Mouse (Mus musculus): Measurements from ENCODE around the gene Ddrgk1. TPM values are rescaled to one million over a fixed set of nuclear protein-coding genes. Genes with fewer than 3 reads are reported as not detected.

Gene Ddrgk1
- total RNA-seq, 2 experiments from 2014 or later = 145 to 155 TPM

Other genes starting within 250 kb of the Ddrgk1 start
- 10 to 100 TPM; 57.5 to 58.1 TPM for gene Vps16, start 240.3 kb downstream of the Ddrgk1 start, total RNA-seq (2021)
- 10 to 100 TPM; 12.3 to 14.3 TPM for gene Pced1a, start 240.0 kb downstream of the Ddrgk1 start, total RNA-seq (2021)
- 100 to 1,000 TPM in 1 of 2 experiments, 10 to 100 TPM in 1; 92.2 to 106 TPM for gene Ptpra, start 214.4 kb downstream of the Ddrgk1 start, total RNA-seq (2021)
- gene Mrps26, start 100.9 kb downstream of the Ddrgk1 start, total RNA-seq (2021) = 10 to 100 TPM; 69.8 to 74.0 TPM
- not detected for gene Oxt, start 88.5 kb downstream of the Ddrgk1 start, total RNA-seq (2021)
- not detected for gene Avp, start 82.1 kb downstream of the Ddrgk1 start, total RNA-seq (2021)
- gene Fastkd5, start 34.6 kb downstream of the Ddrgk1 start, total RNA-seq (2021) = 10 to 100 TPM; 12.0 to 12.6 TPM
- gene Ubox5, start 34.6 kb downstream of the Ddrgk1 start, total RNA-seq (2021) = 1 to 10 TPM; 5.5 to 5.6 TPM
- gene Lzts3, start 21.9 kb downstream of the Ddrgk1 start, total RNA-seq (2021) = 1 to 10 TPM; 9.4 to 9.5 TPM
- 10 to 100 TPM; 26.6 to 33.3 TPM for gene Itpa, start 3.0 kb upstream of the Ddrgk1 start, total RNA-seq (2021)
- 1 to 10 TPM; 1.2 to 1.6 TPM for gene Slc4a11, start 32.9 kb upstream of the Ddrgk1 start, total RNA-seq (2021)
- gene 4930402H24Rik, start 241.7 kb upstream of the Ddrgk1 start, total RNA-seq (2021) = 10 to 100 TPM; 38.9 to 49.6 TPM
- 10 to 100 TPM; 26.5 to 32.7 TPM for gene Atrn, start 241.8 kb upstream of the Ddrgk1 start, total RNA-seq (2021)